Mouse (Mus musculus): ENCODE data around the gene Zscan20.

- TF ChIP-seq CTCF (IDR thresholded peaks at IDR 0.05; ENCODE audit: control insufficient read depth, insufficient read depth, insufficient replicate concordance, low read depth, low read length) (no peak), POLR2A (IDR thresholded peaks at IDR 0.05; ENCODE audit: control insufficient read depth, low read depth, low read length) (no peak)
Measured at GRCm38 (mm10) chr4:128635451-128635850, 25.6 kb upstream of the Zscan20 start.

All from testis, adult 2 months (tissue).